Mouse (Mus musculus): Measurements from ENCODE around the gene Vmn1r178. TPM values are rescaled to one million over a fixed set of nuclear protein-coding genes. Genes with fewer than 3 reads are reported as not detected.
"Not testable (repeated sequence)": the region's sequence is repeated elsewhere in the genome, so short reads cannot be mapped to it uniquely, and the experiment has no call there.

Vmn1r178 gene
- not detected for total RNA-seq (2021)
- long read RNA-seq, experiment 1: 0 reads
- long read RNA-seq, experiment 2: 0 reads

DNA sequence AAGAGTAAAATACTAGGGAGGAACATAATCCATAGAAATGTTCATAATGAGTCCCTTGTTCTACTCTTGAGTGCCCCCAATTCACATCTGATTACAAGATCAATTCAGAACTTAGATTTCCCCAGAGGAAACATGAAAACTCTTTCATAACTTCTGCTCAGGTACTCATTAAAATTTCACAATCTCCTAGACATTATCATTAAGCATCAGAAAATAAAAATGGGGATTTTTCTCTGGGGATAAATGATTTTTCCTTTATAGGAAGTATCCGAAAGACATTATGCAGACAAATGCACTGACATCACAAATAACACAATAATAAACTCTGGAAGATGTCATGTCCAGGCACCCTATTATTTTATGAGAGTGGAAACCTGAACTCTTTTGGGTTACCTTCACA is at the start of gene Vmn1r178:
Gene Vmn1r178 (plus strand): TSS at position 301 of the 400 bp plus-strand sequence.
- DNase-seq: no peak

GRCm38 (mm10) chr7:23866349-23866748 is 25.5 kb upstream of the Vmn1r178 start, which contains the start of gene Vmn1r177:
Vmn1r177 (minus strand) TSS chr7:23866449.
- DNase-seq: not testable (repeated sequence)

- DNase-seq: not testable (repeated sequence)
Measured at GRCm38 (mm10) chr7:23876918-23877317, 14.9 kb upstream of the Vmn1r178 start.

GRCm38 (mm10) chr7:23926678-23927077 is 34.9 kb downstream of the Vmn1r178 start, which contains the start of gene Vmn1r179:
Vmn1r179 (plus strand) TSS chr7:23926978.
- DNase-seq: no peak

Other genes with a start within 250 kb of the Vmn1r178 start
- not detected for gene Vmn1r172, start 233.7 kb upstream of the Vmn1r178 start, total RNA-seq (2021)
- not detected for gene Vmn1r173, start 191.3 kb upstream of the Vmn1r178 start, total RNA-seq (2021)
- gene Vmn1r174, start 139.7 kb upstream of the Vmn1r178 start, total RNA-seq (2021): not detected
- gene Vmn1r175, start 81.4 kb upstream of the Vmn1r178 start, total RNA-seq (2021): not detected
- gene Vmn1r176, start 54.6 kb upstream of the Vmn1r178 start, total RNA-seq (2021): not detected
- not detected for gene Vmn1r177, start 25.6 kb upstream of the Vmn1r178 start, total RNA-seq (2021)
- gene Vmn1r179, start 35.0 kb downstream of the Vmn1r178 start, total RNA-seq (2021): not detected
- gene Vmn1r180, start 58.6 kb downstream of the Vmn1r178 start, total RNA-seq (2021): not detected
- gene Vmn1r181, start 82.6 kb downstream of the Vmn1r178 start, total RNA-seq (2021): not detected
- gene V1rd19, start 109.7 kb downstream of the Vmn1r178 start, total RNA-seq (2021): not detected
- not detected for gene Vmn1r183, start 161.2 kb downstream of the Vmn1r178 start, total RNA-seq (2021)
- gene Zfp180, start 189.9 kb downstream of the Vmn1r178 start, total RNA-seq (2021): 10 to 100 TPM; 10.3 TPM
- gene Zfp112, start 220.3 kb downstream of the Vmn1r178 start, total RNA-seq (2021): 1 to 10 TPM; 4.9 TPM
- gene Zfp235, start 242.2 kb downstream of the Vmn1r178 start, total RNA-seq (2021): 1 to 10 TPM; 4.1 to 4.6 TPM